Mouse (Mus musculus): ENCODE results near the gene Limd2. TPM values are rescaled to one million over a fixed set of nuclear protein-coding genes. Genes with fewer than 3 reads are reported as not detected.

The Limd2 gene
- polyA plus RNA-seq, 1 experiment from 2014 or later = 129 TPM

DNA sequence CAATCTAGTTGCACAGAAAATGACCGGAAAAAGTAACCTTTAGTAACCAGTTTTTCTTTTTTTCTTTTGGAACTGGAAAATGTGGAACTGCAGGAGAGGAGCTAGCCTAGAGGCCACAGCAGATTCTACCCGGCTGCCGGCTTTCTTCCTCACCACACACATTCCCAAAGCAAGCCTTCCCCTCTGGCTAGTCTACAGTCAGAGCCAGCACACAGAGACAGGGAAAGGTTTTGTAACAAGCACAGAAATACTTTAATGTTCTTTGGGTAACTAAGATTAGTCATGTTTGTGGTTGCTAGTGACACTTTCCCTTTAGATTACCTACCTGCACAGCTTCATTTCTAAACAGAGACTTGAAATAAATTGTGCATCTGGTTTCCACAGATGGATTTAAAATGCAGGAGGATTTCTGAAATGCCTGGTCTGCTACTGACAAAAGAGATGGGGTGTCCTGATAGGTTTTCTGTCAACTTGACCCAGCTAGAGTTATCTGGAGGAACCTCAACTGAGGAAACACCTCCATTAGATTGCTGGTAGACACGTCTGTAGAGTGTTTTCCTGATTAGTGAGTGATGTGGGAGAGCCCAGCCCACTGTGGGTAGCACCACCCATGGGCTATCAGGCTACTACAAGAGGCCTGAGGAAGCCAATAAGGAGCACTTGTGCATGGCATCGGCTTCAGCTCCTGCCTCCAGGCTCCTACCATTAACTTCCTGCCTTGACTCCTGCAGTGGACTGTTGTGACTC, 17.5 kb upstream of the Limd2 start:
- H3K27ac ChIP-seq (ENCODE audit: low read depth) = no peak overlapping the region
- no peak overlapping the region for H3K4me2 ChIP-seq (ENCODE audit: low read length)
- no peaks in the 10 kb centered on the region for H3K9me3 ChIP-seq (ENCODE audit: control insufficient read depth, low read length)
- H3K9ac ChIP-seq (ENCODE audit: low read length) = no peak overlapping the region
- ATAC-seq (replicated peaks; ENCODE audit: low FRiP score, low TSS enrichment, low read depth) (no peak), DNase-seq (ENCODE audit: low spot score) (no peak)
- no peak overlapping the region for H3K4me3 ChIP-seq (ENCODE audit: low read depth, low read length)
- H3K36me3 ChIP-seq (ENCODE audit: control insufficient read depth, insufficient read depth, low read length) = no peaks in the 10 kb centered on the region
- no peaks in the 10 kb centered on the region for H3K4me1 ChIP-seq (replicated peaks; ENCODE audit: control insufficient read depth, insufficient read depth, low read length)
- H3K27me3 ChIP-seq (replicated peaks; ENCODE audit: control insufficient read depth, insufficient read depth, low read length) = no peaks in the 10 kb centered on the region
- 73% methylated on average over 5 of the region's 5 CpGs for WGBS

GRCm38 (mm10) chr11:106176372-106176771, 15.7 kb upstream of the Limd2 start:
- Histone ChIP-seq H3K27me3 (replicated peaks; ENCODE audit: control insufficient read depth, insufficient read depth, low read length) (no peaks in the 10 kb centered on the region), H3K9me3 (ENCODE audit: control insufficient read depth, low read length) (no peaks in the 10 kb centered on the region), H3K4me2 (ENCODE audit: low read length) (no peak overlapping the region), H3K4me3 (ENCODE audit: low read depth, low read length) (no peak overlapping the region), H3K4me1 (replicated peaks; ENCODE audit: control insufficient read depth, insufficient read depth, low read length) (no peaks in the 10 kb centered on the region), H3K36me3 (ENCODE audit: control insufficient read depth, insufficient read depth, low read length) (no peaks in the 10 kb centered on the region), H3K9ac (ENCODE audit: low read length) (no peak overlapping the region), H3K27ac (ENCODE audit: low read depth) (no peak overlapping the region)
- WGBS = 71% methylated on average over 5 of the region's 5 CpGs
- ATAC-seq (replicated peaks; ENCODE audit: low FRiP score, low TSS enrichment, low read depth) (no peak), DNase-seq (ENCODE audit: low spot score) (no peak)

GRCm38 (mm10) chr11:106175081-106175480, 14.4 kb upstream of the Limd2 start:
- Histone ChIP-seq H3K27ac (ENCODE audit: low read depth) (no peak overlapping the region), H3K9ac (ENCODE audit: low read length) (no peak overlapping the region), H3K4me3 (ENCODE audit: low read depth, low read length) (no peak overlapping the region), H3K4me2 (ENCODE audit: low read length) (no peak overlapping the region), H3K9me3 (ENCODE audit: control insufficient read depth, low read length) (no peaks in the 10 kb centered on the region), H3K4me1 (replicated peaks; ENCODE audit: control insufficient read depth, insufficient read depth, low read length) (no peaks in the 10 kb centered on the region), H3K36me3 (ENCODE audit: control insufficient read depth, insufficient read depth, low read length) (no peaks in the 10 kb centered on the region), H3K27me3 (replicated peaks; ENCODE audit: control insufficient read depth, insufficient read depth, low read length) (no peaks in the 10 kb centered on the region)
- ATAC-seq (replicated peaks; ENCODE audit: low FRiP score, low TSS enrichment, low read depth) (no peak), DNase-seq (ENCODE audit: low spot score) (no peak)
- 53% methylated on average over 3 of the region's 3 CpGs for WGBS

DNA sequence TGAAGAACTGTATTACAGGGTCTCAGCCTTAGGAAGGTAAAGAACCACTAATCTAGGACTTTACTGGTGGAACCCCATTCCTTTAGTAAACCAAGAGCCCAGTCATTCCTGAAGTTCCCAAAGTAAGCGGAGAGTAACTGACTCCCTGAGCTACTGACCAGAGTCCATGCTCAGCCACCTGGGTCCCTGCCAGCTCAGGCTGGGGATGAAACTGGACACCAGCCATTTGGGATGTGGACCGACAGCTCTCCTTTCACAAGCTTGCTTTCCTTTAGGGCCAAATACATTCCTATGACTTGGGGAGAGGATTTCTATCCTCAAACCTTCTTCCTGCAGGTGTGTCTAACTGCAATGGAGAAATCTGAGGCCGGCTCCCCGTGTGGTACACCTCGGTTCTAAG, 13.7 kb upstream of the Limd2 start:
- H3K27ac ChIP-seq (ENCODE audit: low read depth) = no peak overlapping the region
- WGBS = 90% methylated on average over 5 of the region's 5 CpGs
- H3K4me1 ChIP-seq (replicated peaks; ENCODE audit: control insufficient read depth, insufficient read depth, low read length) = no peaks in the 10 kb centered on the region
- no peaks in the 10 kb centered on the region for H3K27me3 ChIP-seq (replicated peaks; ENCODE audit: control insufficient read depth, insufficient read depth, low read length)
- no peak for DNase-seq (ENCODE audit: low spot score)
- no peak overlapping the region for H3K4me3 ChIP-seq (ENCODE audit: low read depth, low read length)
- H3K36me3 ChIP-seq (ENCODE audit: control insufficient read depth, insufficient read depth, low read length) = no peaks in the 10 kb centered on the region
- no peaks in the 10 kb centered on the region for H3K9me3 ChIP-seq (ENCODE audit: control insufficient read depth, low read length)
- no peak overlapping the region for H3K4me2 ChIP-seq (ENCODE audit: low read length)
- H3K9ac ChIP-seq (ENCODE audit: low read length) = no peak overlapping the region
- no peak for ATAC-seq (replicated peaks; ENCODE audit: low FRiP score, low TSS enrichment, low read depth)

- 96% methylated on average over 2 of the region's 2 CpGs for WGBS
- Histone ChIP-seq H3K9ac (ENCODE audit: low read length) (no peak overlapping the region), H3K4me3 (ENCODE audit: low read depth, low read length) (no peak overlapping the region), H3K4me2 (ENCODE audit: low read length) (no peak overlapping the region), H3K4me1 (replicated peaks; ENCODE audit: control insufficient read depth, insufficient read depth, low read length) (no peaks in the 10 kb centered on the region), H3K27ac (ENCODE audit: low read depth) (no peak overlapping the region), H3K9me3 (ENCODE audit: control insufficient read depth, low read length) (no peaks in the 10 kb centered on the region), H3K27me3 (replicated peaks; ENCODE audit: control insufficient read depth, insufficient read depth, low read length) (no peaks in the 10 kb centered on the region), H3K36me3 (ENCODE audit: control insufficient read depth, insufficient read depth, low read length) (peaks cover 1% of the 10 kb centered on the region; the same call in 1 of the 2 replicates)
- ATAC-seq (replicated peaks; ENCODE audit: low FRiP score, low TSS enrichment, low read depth) (no peak), DNase-seq (ENCODE audit: low spot score) (no peak)
These were observed 12.6 kb upstream of the Limd2 start for GRCm38 (mm10) chr11:106173228-106173627.

DNA sequence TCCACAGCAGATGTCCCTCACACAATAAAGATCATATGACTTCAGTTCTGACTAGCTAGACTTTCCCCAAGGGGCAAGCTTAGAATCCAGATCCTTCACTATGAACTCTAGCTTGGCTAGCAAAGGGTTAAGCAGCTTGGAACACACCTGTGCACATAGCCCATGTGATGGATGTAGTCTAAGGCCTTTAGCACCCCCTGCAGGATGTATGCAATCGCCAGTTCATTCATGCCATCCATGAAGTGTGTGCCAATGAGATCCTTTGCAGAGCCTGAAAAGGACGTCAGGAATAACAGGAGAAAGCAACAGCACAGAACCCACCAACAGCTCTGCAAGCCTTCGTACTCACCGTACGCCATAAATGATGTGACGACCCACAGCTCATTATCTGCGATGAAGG, 10.1 kb upstream of the Limd2 start:
- no peak overlapping the region for H3K9ac ChIP-seq (ENCODE audit: low read length)
- H3K9me3 ChIP-seq (ENCODE audit: control insufficient read depth, low read length) = no peaks in the 10 kb centered on the region
- no peaks in the 10 kb centered on the region for H3K4me1 ChIP-seq (replicated peaks; ENCODE audit: control insufficient read depth, insufficient read depth, low read length)
- no peak overlapping the region for H3K4me3 ChIP-seq (ENCODE audit: low read depth, low read length)
- no peak overlapping the region for H3K27ac ChIP-seq (ENCODE audit: low read depth)
- H3K27me3 ChIP-seq (replicated peaks; ENCODE audit: control insufficient read depth, insufficient read depth, low read length) = no peaks in the 10 kb centered on the region
- peaks cover 25% of the 10 kb centered on the region for H3K36me3 ChIP-seq (ENCODE audit: control insufficient read depth, insufficient read depth, low read length)
- ATAC-seq (replicated peaks; ENCODE audit: low FRiP score, low TSS enrichment, low read depth) (no peak), DNase-seq (ENCODE audit: low spot score) (no peak)
- no peak overlapping the region for H3K4me2 ChIP-seq (ENCODE audit: low read length)
- WGBS = 77% methylated on average over 7 of the region's 7 CpGs

GRCm38 (mm10) chr11:106167435-106167834, 6.8 kb upstream of the Limd2 start:
- no peak overlapping the region for H3K9ac ChIP-seq (ENCODE audit: low read length)
- H3K9me3 ChIP-seq (ENCODE audit: control insufficient read depth, low read length) = no peaks in the 10 kb centered on the region
- H3K27me3 ChIP-seq (replicated peaks; ENCODE audit: control insufficient read depth, insufficient read depth, low read length) = no peaks in the 10 kb centered on the region
- H3K36me3 ChIP-seq (ENCODE audit: control insufficient read depth, insufficient read depth, low read length) = peaks cover 37% of the 10 kb centered on the region
- no peak overlapping the region for H3K4me3 ChIP-seq (ENCODE audit: low read depth, low read length)
- ATAC-seq (replicated peaks; ENCODE audit: low FRiP score, low TSS enrichment, low read depth) (no peak), DNase-seq (ENCODE audit: low spot score) (no peak)
- H3K4me2 ChIP-seq (ENCODE audit: low read length) = no peak overlapping the region
- no peaks in the 10 kb centered on the region for H3K4me1 ChIP-seq (replicated peaks; ENCODE audit: control insufficient read depth, insufficient read depth, low read length)
- H3K27ac ChIP-seq (ENCODE audit: low read depth) = no peak overlapping the region
- WGBS = 84% methylated on average over 5 of the region's 5 CpGs

GRCm38 (mm10) chr11:106164601-106165180, 4.0 kb upstream of the Limd2 start:
- no peak overlapping the region for H3K4me2 ChIP-seq (ENCODE audit: low read length)
- no peak for DNase-seq (ENCODE audit: low spot score)
- no peaks in the 10 kb centered on the region for H3K27me3 ChIP-seq (replicated peaks; ENCODE audit: control insufficient read depth, insufficient read depth, low read length)
- no peaks in the 10 kb centered on the region for H3K9me3 ChIP-seq (ENCODE audit: control insufficient read depth, low read length)
- no peak overlapping the region for H3K27ac ChIP-seq (ENCODE audit: low read depth)
- peaks cover 13% of the 10 kb centered on the region for H3K4me1 ChIP-seq (replicated peaks; ENCODE audit: control insufficient read depth, insufficient read depth, low read length)
- WGBS = 87% methylated on average over 16 of the region's 16 CpGs
- H3K9ac ChIP-seq (ENCODE audit: low read length) = no peak overlapping the region
- no peak for ATAC-seq (replicated peaks; ENCODE audit: low FRiP score, low TSS enrichment, low read depth)
- no peak overlapping the region for H3K4me3 ChIP-seq (ENCODE audit: low read depth, low read length)
- H3K36me3 ChIP-seq (ENCODE audit: control insufficient read depth, insufficient read depth, low read length) = peaks cover 37% of the 10 kb centered on the region

DNA sequence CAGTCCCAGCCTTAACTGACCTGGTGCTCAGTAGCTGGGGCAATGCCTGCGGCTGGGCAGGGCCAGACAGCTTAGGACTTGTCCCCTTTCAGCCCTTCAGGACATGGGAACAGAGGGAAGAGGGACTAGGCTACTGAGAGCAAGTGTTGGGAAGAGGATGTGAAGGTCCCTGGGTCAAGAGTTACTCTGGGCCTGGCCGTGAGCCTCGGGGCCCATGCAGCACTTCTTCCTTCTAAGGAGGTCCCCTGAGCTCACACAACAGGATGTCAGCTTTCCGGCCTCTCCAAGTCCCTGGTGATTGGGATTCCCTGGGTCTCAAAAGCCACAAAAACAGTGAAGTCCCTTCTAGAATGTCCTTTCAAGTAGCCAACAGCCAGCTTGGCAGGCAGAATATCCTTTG, 2.9 kb upstream of the Limd2 start:
- Histone ChIP-seq H3K27me3 (replicated peaks; ENCODE audit: control insufficient read depth, insufficient read depth, low read length) (no peaks in the 10 kb centered on the region), H3K4me1 (replicated peaks; ENCODE audit: control insufficient read depth, insufficient read depth, low read length) (peaks cover 17% of the 10 kb centered on the region), H3K36me3 (ENCODE audit: control insufficient read depth, insufficient read depth, low read length) (peaks cover 37% of the 10 kb centered on the region), H3K9me3 (ENCODE audit: control insufficient read depth, low read length) (no peaks in the 10 kb centered on the region), H3K4me2 (ENCODE audit: low read length) (no peak overlapping the region), H3K9ac (ENCODE audit: low read length) (no peak overlapping the region), H3K27ac (ENCODE audit: low read depth) (no peak overlapping the region), H3K4me3 (ENCODE audit: low read depth, low read length) (no peak overlapping the region)
- DNase-seq (ENCODE audit: low spot score) = no peak
- ATAC-seq (replicated peaks; ENCODE audit: low FRiP score, low TSS enrichment, low read depth) = no peak
- 75% methylated on average over 4 of the region's 4 CpGs for WGBS
